Mouse (Mus musculus) ovary, postnatal 14 days (tissue): ENCODE measurements around the gene Fyco1.

Source experiments
- DNase-seq: peaks from one replicate; pipeline ENCODE4 v3.0.0; 2022; ENCODE audit warnings: low spot score

The Fyco1 gene

GRCm38 (mm10) chr9:123851713-123852448 is at the start of gene Fyco1:
Gene Fyco1, minus strand, starts transcription at chr9:123851899.
- peak; percentile 89 for DNase-seq

- DNase-seq = no peak
Measured at GRCm38 (mm10) chr9:123872049-123872448, 20.4 kb upstream of the Fyco1 start.

GRCm38 (mm10) chr9:123869167-123869784 is 17.6 kb upstream of the Fyco1 start:
- DNase-seq = no peak

- DNase-seq = no peak
Measured at GRCm38 (mm10) chr9:123863641-123864040, 11.9 kb upstream of the Fyco1 start.

GRCm38 (mm10) chr9:123862895-123863616 is 11.4 kb upstream of the Fyco1 start:
- no peak for DNase-seq

- DNase-seq = no peak
Measured at GRCm38 (mm10) chr9:123861929-123862328, 10.2 kb upstream of the Fyco1 start, which contains the start of gene Xcr1. Gene Xcr1, minus strand, starts transcription at chr9:123862029.

- DNase-seq = no peak
Measured at GRCm38 (mm10) chr9:123856836-123857235, 5.1 kb upstream of the Fyco1 start.

GRCm38 (mm10) chr9:123852449-123853390 is 1.0 kb upstream of the Fyco1 start:
- DNase-seq = no peak

- peak; percentile 24 for DNase-seq
Measured at GRCm38 (mm10) chr9:123851062-123851712, 512 bp downstream of the Fyco1 start.

GRCm38 (mm10) chr9:123850705-123851061 is 1.0 kb downstream of the Fyco1 start:
- no peak for DNase-seq

GRCm38 (mm10) chr9:123849976-123850695 is 1.6 kb downstream of the Fyco1 start:
- DNase-seq = no peak

GRCm38 (mm10) chr9:123846490-123846889 is 5.2 kb downstream of the Fyco1 start:
- no peak for DNase-seq

GRCm38 (mm10) chr9:123845120-123845519 is 6.6 kb downstream of the Fyco1 start:
- DNase-seq = no peak

GRCm38 (mm10) chr9:123844468-123844867 is 7.2 kb downstream of the Fyco1 start:
- DNase-seq = no peak

- no peak for DNase-seq
Measured at GRCm38 (mm10) chr9:123840243-123840642, 11.5 kb downstream of the Fyco1 start.

GRCm38 (mm10) chr9:123835851-123836250 is 15.8 kb downstream of the Fyco1 start:
- DNase-seq = no peak

- no peak for DNase-seq
Measured at GRCm38 (mm10) chr9:123828916-123829315, 22.8 kb downstream of the Fyco1 start.

- DNase-seq = no peak
Measured at GRCm38 (mm10) chr9:123826631-123827030, 25.1 kb downstream of the Fyco1 start.

GRCm38 (mm10) chr9:123818601-123819000 is 33.1 kb downstream of the Fyco1 start:
- DNase-seq = no peak

GRCm38 (mm10) chr9:123815996-123816395 is 35.7 kb downstream of the Fyco1 start:
- no peak for DNase-seq

GRCm38 (mm10) chr9:123815444-123815843 is 36.3 kb downstream of the Fyco1 start:
- DNase-seq = no peak
